Mouse (Mus musculus) thymus, postnatal 25 days (tissue): ENCODE measurements at regions not wholly inside any gene's neighbourhood (a gene's known extent, or its start where the extent isn't known, plus 50 kb on each side); places are given as distances from the start of the nearest gene placed in this dataset.
"Not testable (repeated sequence)": the region's sequence is repeated elsewhere in the genome, so short reads cannot be mapped to it uniquely, and the experiment has no call there.

ENCODE experiments used
- DNase-seq: peaks from one replicate; pipeline ENCODE4 v3.0.0; 2022

DNA sequence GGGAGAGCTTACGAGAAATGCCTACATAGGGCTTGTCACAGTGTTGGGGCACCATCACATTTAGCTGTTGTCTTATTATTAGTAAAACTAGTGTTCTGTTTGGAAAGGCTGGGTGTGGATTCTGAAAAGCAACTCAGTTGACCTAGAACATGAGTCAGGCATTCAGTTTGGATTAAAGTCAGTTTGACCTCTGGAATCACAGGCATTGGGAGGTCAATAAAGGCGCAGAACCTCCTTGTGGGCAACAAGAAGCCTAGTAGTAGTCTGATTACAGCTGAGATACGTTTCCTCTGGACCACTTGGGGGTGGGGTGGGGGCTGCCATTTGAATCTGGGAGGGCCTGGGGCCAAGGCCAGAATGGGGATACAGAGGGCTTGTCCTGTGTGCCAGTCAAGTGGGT, 52.1 kb upstream of the Map3k1 start:
- no peak for DNase-seq

DNA sequence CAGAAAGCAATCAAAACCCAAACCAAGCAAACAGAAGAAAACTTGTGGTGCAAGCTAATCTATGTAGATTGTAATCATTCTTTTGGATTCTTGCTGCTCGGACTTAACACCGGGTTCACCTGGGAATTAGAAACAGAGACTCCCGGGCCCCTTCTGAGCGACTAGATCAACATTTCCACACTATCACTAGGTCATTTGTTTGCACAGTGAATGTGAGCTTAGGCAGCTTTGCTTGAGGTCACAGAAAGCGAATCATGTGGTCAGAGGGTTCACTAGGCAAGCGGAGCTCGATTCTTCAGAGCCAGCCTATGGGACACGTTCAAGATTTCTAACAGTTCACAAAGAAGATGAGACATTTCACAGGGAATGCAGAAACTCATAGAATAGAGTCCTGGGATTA, 53.5 kb upstream of the Map3k1 start:
- DNase-seq = no peak

DNA sequence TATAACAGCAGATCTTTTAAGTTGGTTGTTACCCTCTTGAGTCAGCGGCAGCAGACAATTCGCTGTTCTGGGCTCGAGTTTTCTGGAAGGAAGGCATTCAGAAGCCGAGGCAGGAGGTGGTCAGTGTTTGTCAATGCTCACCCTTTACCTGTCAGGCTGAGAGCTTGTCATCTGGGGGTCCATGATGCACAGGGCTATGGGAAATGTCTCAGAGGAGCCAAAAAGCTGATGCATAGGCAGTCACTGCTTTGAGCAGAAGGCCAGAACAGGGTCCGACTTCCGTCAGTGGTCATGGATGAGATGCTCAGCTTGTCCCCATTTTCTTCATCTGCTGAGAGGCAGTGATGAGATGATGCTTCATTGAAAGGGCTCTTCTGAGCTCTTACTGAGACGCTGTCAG, 57.2 kb upstream of the Map3k1 start:
- DNase-seq = no peak

DNA sequence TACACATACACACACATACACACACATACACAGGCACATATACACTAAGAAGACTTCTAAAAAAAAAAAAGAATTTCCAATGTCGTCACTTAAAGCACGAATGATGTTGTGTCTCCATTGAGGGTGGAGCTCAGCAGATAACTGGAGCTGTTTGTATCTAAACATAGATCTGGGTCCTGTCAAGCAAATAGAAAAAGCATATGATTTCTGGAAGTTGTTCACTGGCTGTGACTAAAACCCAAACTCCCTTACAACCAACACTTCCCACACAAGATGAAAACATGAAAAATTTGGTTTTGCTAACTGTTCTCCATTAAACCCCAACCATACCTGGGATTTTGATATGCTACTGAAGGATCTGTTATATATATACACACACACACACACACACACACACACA, 58.5 kb upstream of the Map3k1 start:
- no peak for DNase-seq

DNA sequence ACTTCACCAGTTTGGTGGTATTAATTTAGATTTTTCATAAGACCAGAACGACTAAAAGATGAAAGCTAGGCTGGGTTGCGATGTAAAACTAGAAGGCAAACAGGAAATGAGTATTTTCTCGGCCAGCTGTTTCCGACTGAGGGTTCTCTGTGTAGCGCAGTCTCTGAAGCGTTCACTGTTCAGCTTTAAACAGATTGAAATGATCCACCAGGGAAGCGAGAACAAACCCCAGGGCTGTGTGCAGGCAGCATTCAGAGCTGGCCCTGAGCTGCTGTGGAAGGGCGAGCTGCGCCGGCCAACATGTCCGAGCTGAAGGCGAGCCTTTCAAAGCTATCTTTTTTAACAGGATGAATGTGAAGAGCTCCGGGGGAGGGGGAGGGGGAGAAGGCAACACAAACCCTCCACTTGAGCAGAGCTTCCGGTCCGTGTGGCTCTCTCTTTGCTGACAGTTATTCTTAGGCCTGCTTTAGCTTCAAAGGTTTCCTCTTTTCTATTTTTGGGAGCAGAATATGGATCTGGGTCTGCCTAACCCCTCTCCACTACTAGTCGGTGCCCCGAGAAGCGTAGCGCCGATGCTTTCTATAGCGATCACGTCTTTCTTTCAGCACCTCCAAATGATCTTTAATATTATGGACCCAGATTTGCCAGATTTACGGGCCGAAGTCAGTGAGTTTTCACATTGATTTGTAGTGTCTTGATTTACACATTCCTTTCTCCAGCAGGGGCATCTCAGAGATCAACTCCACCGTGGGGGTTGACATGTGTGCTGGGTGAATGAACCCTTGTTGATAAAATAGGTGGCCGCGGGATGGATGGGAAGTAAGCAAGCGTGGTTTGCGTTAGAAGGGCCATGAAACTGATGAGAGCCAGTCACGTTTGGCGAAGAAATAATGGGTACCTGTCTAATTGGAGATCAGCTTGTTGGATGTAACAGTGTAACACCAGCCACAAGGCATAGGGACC, 59.3 kb upstream of the Map3k1 start:
- DNase-seq = peak; percentile 79

DNA sequence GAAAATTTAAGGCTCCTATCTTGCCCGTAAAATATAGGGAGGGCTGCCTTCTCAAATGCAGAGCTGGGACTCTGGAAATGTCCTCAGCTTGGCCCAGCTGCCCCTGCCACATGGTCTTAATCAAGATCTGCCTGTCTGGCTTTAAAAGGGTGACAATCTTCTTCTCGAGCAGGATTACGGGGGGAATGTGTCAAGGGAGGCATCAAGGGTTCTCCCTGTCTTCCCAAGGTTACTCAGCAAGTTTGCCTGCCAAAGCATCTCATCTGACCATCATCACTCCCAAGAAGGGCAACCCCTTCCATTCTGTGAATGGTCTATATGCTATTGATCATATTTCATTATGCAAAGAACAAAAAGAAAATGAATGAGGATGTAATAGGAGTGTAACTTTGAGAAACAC, 60.2 kb upstream of the Map3k1 start:
- DNase-seq = no peak

DNA sequence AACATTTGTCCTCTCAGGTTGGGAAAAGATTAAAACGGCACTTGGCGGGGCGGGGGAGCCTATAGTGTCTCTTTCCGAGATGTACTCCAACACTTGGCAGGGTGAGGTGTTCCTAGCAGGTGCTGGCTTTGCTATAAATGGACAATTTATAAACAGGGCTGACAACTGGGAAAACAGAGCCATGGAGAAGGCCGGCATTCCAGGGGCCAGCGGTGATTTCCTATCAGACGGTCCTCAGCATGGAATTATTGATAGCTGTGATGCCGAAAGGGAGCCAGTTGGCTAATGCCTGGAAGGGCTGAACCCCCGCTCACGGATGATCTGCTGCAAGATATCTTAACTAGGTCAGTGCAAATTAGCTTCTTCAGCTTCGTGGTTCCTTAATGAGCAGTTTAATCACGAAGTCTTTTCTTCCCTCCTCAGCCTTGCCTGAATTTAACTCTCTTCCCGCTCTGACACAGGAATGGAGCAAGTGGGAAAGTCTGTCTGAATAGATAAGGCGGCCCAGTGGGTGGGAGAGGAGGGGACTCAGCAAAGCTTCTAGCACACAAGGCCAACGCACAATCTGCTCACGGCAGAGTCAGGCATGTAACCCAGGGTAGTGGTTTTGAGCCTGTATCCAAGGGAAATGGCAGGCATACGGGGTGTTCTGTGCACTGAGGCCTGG, 61.1 kb upstream of the Map3k1 start:
- no peak for DNase-seq

DNA sequence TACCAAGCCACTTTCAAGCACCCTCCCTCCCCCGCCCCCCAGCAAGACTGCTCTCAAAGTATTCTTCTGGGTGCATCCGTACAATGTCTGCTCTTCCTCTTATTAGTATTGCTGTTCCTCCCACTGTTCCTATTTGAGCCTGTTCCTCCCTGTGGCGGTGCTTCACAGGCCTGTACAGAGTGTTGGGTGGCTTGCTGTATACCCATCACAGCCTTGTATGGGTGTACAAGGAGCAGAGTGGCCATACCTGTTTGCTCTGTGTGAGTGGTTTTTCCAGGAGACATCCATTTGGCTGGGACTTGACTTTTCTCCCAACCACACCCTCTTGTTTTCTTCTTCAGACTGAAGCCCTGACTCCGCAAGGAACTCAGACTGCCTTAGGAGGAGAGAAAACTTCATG, 61.7 kb upstream of the Map3k1 start:
- no peak for DNase-seq

DNA sequence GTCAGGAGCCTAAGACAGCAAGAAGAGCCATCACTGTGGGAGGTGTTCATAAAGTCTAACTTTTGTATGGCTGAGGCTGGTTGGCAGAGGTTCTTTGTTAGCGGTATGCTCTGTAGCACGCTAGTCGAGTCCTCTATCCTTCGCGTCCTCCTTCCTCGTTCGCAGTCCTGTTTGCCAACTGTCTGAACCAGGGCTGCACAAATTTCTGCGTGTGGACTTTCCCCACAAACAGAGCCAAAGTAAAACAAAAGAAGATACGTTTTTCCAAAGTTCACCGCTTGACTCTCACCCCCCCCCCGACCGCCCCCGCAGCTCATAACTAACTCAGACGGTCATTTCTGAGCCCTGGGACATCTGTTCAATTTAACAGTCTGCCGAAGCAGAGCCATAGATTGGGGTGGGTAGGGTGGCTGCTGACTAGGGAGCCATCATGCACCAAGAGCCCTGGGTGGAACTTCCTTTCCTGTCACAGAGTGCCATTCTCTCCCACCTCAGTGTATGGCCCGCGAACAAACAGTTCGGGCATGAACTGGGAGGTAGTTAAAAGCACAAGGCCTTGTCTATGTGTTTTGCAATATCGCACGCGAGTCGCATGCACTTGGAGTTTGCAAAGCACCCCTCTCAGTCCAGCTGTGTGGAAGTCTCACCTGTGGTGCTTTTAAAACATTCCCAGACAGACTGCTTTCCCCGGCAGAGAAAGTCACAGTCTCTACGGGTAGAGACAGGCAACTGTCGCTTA, 63.0 kb upstream of the Map3k1 start:
- no peak for DNase-seq

DNA sequence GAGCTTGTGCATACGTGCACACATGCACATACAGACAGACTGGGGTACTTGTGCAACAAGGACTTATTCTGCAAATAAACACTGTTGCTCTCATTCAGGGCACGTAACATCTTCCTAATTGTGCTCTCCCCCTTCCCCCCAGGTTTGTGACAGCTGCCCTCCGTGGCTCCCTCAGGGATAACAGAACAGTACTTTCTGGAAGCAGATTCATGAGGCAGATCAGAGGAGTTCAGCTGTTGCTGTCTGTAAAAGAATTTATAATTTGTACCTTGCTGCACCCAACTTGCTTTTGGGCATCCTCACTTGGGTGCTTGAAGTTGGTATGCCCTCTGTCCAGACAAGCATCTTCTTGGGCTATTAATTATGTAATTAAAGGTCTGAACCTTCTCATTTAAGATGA, 65.5 kb upstream of the Map3k1 start:
- no peak for DNase-seq

DNA sequence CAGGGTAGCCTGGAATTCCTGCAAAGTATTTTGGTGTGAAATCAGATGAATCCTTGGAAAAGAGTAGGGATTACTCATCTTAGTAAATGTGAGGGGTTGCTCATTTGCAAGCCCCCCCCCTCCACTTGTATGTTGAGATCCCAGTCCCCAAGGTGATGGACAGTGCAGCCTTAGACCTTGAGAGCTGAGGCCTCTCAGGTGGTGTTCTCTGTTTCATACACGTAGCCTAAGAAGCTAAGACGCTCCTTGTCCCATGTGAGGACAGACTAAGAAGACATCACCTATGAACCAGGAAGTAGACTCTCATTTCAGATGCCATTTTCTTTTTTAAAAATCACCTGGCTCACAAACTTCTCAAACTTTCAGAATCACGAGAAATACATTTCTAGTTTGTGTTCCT, 67.6 kb upstream of the Map3k1 start:
- no peak for DNase-seq

DNA sequence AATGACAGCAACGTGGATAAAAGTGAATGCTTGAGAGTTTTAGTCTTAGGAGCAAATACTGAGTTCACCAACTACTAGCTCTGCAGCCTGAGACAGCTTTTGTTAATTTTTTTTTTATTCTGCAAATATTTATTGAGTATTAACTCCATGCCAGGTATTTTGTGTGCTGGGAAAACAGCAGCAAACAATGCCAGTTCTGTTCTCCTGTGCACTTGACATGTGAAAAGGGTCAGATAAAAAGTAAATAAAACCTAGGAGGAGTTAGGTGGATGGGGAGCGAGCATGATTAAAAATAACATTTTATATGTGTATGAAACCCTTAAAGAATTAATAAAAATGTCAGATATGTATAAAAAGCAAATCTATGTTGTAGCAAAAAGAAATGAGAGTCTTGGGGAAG, 68.1 kb upstream of the Map3k1 start:
- DNase-seq = no peak

DNA sequence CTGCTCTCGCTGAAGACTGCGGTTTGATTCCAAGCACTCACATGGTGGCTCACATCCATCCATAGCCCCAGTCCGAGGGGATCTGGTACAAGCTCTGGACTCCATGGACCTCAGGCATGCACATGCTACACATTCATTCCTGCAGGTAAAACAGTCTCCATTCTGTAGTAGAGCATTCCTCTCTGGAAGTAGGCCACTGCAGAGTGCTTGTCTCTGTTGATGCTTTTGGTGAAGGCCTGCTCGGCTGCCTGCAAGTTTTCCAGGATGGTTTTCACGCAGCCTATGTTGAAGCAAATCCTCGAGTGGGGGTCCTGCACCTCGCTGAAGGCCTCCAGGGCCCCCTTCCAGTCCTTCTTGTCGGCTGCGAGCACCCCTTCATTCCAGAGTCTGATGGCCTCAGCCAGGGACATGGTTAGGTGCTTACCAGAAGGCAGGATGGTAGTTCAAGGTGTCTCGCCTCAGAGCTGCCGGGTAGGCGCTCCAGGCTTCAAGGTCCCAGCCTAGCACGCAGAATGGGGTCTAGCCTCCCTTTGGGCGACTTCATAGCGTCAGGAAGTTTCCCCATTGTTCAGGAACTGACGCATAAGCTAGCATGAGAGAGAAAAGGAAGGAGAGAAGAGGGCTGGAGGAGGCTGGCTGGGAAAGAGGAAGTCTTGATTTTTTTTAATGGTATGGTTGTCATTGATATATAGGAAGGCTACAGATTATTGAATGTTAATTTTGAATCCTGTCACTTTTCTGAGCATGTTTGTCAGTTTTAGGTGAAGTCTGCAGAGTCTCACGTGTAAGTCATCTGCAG, 75.2 kb upstream of the Map3k1 start:
- not testable (repeated sequence) for DNase-seq

DNA sequence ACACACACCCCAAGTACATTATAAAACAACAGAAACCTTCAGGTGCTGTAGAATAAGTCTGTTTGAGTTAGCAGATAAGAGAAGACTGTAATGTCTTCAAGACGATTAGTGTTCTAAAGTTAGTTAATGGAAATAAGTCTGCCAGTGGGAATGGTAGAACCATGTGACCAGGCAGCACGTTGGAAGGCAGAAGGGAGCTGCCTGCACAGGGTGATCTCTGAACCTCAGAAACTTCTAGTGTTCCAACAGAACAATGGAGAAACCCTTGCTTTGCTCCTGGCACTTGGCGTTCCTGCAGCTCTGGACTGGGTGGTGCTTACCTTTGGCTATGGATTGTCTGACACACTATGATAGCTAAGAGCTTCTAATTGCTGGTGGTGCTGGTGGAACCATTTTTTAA, 82.0 kb upstream of the Map3k1 start:
- no peak for DNase-seq

DNA sequence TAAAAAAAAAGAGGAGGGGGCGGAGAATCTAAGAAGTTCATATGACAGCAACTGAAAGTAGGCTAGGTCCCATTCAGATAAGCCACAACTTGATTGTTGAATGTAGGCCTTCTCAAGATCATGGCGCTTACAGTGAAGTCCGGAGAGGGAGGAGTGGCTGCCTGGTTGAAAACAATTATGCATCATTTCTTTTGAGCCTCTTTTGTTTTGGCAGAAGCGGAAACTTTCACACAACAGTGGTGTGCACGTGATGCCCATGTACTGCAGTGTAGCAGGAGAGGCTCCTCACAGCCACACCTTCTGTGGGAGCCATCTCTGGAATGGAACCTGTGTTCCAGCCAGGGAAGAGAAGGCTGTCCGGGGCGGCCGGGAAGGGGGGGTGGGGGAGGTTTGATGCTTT, 83.3 kb upstream of the Map3k1 start:
- no peak for DNase-seq

DNA sequence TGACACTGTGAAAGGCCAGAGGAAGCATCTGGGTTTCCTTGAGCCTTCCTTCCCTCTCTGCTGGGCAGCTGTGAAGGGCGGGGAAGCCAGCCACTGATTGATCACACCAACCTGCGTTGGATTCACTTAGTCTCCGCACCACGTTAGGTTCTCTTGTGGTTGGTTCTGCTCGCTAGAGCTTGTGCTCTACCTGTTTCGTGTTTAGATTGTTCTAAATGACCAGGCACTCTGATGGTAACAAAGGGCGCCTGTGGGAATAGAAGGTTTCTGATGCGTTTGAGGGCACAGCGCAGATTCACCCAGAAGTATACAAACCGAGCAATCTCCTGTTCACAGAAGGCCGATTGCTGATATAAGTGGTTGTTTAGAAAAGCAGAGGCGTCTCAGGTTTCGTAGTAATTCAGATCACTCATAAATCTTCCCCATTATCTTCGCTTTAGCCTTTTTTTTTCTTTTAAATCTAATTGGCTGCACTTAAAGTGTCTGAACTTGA, 84.5 kb upstream of the Map3k1 start:
- DNase-seq = no peak

DNA sequence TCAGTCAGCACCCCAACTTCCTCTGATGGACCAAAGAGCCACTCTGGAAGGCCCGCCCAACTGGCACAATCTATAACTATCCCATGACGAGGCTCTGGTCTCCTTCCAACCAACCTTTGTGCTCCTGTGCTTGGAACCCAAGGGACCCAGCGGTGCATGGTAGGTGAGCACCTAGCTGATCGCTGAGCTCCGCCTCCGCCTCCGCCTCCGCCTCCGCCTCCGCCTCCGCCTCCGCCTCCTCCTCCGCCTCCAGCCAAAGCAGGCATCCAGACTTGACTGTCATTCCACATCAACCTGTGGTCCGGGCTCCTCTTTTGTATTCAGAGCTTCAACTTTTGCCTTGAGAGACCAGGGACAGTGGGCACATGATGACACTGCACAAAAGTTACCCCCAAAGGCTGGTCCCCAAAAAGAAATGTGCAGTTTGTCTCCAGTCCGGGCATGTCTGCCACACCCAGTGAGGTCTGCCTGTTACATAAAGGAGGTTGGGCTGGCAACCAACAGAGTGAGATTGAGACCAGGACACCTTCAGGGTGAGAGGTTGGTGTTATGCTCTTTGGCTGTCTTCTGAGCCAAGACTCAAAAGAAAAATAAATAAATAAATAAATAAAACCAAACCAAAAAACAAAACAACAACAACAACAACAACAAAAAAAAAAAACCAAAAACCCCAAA, 86.1 kb upstream of the Map3k1 start:
- peak; percentile 25 for DNase-seq

DNA sequence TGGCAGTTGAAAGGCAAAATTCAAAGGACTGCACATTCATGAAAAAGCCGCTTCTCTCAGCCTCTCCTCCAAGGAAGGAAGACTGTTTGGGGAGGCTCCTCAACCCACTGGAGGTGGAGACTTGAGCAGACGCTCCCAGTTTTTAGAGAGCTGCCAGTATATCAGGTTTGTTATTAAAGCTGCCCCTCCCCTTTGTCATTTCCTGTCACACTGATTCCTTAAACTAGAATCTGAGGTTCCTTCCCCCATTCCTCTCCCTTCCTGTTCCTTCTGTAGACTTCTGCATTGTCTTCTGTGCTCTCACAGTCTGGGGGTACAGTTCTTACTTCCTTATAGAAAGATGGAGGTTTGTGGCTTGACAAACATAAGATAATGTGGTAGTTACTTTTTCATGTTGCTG, 87.5 kb upstream of the Map3k1 start:
- no peak for DNase-seq

DNA sequence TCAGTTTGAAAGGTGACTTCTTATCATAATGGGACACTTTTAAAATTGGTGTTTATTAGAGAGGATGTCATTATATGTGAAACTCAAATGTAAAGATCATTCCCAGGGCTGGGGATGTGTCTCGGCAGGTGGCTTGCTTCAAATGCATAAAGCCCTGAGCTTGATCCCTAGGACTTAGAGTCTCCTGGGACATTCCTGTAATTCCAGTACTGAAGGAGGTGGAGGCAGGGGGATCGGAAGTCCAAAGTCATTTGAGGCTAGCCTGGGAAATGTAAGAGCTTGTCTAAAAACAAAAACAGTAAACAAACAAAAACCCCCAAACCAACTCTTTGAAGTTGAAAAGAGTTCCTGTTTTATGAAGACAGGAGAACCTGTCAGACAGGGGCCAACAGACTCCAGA, 94.6 kb upstream of the Map3k1 start:
- no peak for DNase-seq

DNA sequence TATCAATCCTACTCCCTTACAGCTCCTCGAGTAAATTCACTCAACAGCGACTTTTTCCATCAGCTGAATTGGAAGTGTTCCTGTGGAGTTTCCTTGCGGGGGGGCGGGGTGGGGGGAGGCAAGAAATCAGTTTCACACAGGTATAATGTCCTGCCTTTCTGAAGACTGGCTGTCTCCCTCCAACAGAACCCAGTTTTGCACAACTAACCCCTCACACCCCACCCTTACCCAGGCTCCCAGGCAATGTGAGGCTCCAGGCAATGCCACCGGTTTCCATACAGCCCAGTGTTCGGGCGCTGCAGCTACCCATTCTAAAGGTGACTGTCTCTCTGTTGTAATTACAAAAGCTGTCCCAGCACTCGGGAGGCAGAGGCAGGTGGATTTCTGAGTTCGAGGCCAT, 95.1 kb upstream of the Map3k1 start:
- no peak for DNase-seq

DNA sequence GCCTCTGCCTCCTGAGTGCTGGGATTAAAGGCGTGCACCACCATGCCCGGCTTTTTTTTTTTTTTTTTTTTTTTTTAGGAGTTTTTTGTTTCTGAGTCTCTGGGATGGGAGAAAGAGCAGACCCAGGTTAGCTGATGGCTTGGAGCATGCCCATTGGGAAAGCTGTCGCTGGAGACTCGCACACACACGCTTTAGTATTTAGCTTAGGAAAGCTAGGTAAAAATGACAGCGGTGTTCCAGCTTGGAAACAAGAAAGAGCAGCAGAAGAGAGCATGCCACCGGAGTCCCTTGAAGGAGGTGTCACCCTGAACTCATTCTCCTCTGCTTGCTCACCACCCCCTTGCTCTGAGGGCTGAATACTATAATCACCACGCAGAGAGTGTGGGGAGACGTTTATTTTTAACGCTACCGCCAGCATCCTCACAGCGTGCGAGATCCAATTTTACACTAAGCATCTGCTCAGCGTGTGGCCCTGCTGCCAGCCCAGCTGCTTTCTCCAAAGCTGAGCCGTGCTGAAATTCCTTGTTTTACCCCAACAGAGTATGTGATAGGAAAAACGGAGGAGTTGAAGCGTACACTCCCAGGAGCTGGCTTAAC, 95.9 kb upstream of the Map3k1 start:
- no peak for DNase-seq

DNA sequence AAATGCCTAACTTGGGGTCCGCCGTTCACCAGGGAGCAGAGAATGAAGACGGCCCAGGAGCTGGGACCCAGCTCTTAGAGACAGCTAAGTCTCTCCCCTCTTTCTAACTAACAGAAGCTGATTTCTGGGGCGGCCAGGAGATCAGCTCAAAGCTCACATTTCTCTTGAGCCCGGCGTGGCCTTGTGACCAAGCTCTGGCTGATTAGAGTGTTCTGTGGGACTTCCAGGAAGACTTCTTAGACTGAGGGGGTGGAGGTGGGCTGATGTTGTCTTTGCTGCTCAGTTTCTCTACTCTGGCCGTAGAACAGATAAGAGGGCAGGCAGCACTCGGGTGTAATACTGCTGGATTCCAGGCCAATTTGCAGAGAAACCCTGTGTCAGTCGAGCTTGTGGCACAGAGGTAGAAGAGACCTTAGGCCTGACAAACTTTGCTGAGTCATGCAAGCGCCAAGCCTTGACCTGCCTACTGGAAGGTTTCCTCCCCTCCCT, 96.5 kb upstream of the Map3k1 start:
- no peak for DNase-seq
